Mouse (Mus musculus) bone marrow macrophage, adult 2 months (primary cell): ENCODE measurements around the gene Prkn.

Source experiments
- CTCF ChIP-seq: IDR thresholded peaks from 2 replicates; pipeline ENCODE4 v1.5.1; 2012; ENCODE audit warnings: low read depth, mild to moderate bottlenecking, low read length, moderate library complexity
- POLR2A ChIP-seq: IDR thresholded peaks from 2 replicates; pipeline ENCODE4 v1.6.1; 2012; ENCODE audit warnings: mild to moderate bottlenecking, low read depth, low read length, borderline replicate concordance

- no peak for TF ChIP-seq CTCF
- TF ChIP-seq POLR2A: no peak
Measured at GRCm38 (mm10) chr17:11994252-11994651, 1154.1 kb downstream of the Prkn start.
